Mouse (Mus musculus): ENCODE data around the gene Trappc5.
A peak's percentile ranks its signal among the peaks of the same experiment; 100 is the strongest.

DNA sequence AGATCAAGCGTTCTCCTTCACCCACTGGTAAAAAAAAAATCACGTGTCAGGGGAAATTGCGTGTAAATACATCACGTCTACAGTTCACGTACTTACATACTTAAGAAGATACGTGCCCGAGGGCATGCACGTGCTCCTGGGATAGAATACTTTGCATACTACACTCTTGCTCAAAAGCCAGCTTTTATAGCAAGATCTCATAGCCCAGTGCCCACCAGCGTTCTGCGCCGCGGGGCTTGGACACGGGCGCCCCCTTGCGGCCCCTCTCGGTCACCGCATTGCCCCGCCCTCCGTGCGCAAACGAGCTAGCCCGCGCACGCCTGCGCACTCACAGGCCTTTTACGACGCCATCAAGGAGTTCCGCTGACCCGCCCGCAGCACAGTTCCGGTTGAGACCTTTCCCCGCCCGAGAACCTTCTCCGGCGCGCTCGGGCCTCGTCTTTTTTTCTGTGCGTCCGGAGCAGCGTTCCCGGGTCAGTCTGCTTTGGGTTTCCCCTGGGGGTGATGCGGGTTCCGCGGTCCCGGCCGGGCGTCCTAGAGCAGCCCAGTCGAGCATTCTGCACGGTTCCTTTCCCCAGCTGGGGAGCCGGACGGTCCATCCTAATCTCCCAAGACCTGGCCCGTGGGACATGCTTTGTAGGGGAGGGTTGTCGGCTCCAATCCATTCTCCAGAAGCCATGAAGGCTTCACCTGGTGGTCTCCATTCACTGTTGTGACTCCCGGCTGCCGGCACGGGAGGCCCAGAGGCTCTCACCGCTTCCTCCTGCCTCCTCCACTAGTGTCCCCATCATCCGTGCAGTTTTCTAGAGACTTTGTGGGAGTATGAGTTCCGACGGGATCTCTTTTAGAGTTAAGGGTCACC, at the start of gene Trappc5:
- TF ChIP-seq POLR2A (IDR thresholded peaks at IDR 0.05; ENCODE audit: insufficient read length, low read depth) (peak; percentile 83), MYOG (IDR thresholded peaks at IDR 0.05; ENCODE audit: control insufficient read depth in 1 of 3, insufficient read depth in 1 of 3, insufficient read length in 2 of 3, low read depth in 2 of 3) (peak in 1 of 3 experiments; percentile 34), TCF12 (IDR thresholded peaks at IDR 0.05; ENCODE audit: insufficient read depth, poor library complexity, severe bottlenecking) (no peak), USF1 (IDR thresholded peaks at IDR 0.05; ENCODE audit: low read depth) (peak; percentile 28), CEBPB (IDR thresholded peaks at IDR 0.05; ENCODE audit: insufficient read depth, poor library complexity, severe bottlenecking) (no peak), MYOD1 (IDR thresholded peaks at IDR 0.05; ENCODE audit: control insufficient read depth in 1 of 3, insufficient read length in 2 of 3, low read depth in 2 of 3) (no peak)
